Mouse (Mus musculus) kidney, postnatal 4 days (tissue): ENCODE measurements around the gene Col4a1.

Experiments
- DNase-seq, 2 experiments: peaks; one replicate each; pipeline ENCODE4 v3.0.0; 2021; ENCODE audit warnings: mixed read lengths in 2 of 2

Gene Col4a1

GRCm38 (mm10) chr8:11298531-11299316, 13.9 kb downstream of the Col4a1 start:
- DNase-seq: peak; percentile 62 to 74

- DNase-seq: peak in 1 of 2 experiments; percentile 67
These were observed 15.3 kb downstream of the Col4a1 start for GRCm38 (mm10) chr8:11297141-11297838.

GRCm38 (mm10) chr8:11296282-11296943, 16.2 kb downstream of the Col4a1 start:
- peak in 1 of 2 experiments; percentile 69 for DNase-seq

GRCm38 (mm10) chr8:11292611-11293010, 20.0 kb downstream of the Col4a1 start:
- DNase-seq: no peak

GRCm38 (mm10) chr8:11290533-11290932, 22.1 kb downstream of the Col4a1 start:
- DNase-seq: no peak

- no peak for DNase-seq
These were observed 24.3 kb downstream of the Col4a1 start for GRCm38 (mm10) chr8:11288286-11288685.

GRCm38 (mm10) chr8:11287139-11287538, 25.5 kb downstream of the Col4a1 start:
- no peak for DNase-seq

- no peak for DNase-seq
These were observed 27.2 kb downstream of the Col4a1 start for GRCm38 (mm10) chr8:11285437-11285836.

- peak; percentile 58 to 72 for DNase-seq
These were observed 29.4 kb downstream of the Col4a1 start for GRCm38 (mm10) chr8:11283217-11283616.

GRCm38 (mm10) chr8:11282696-11283095, 29.9 kb downstream of the Col4a1 start:
- DNase-seq: no peak

- peak; percentile 48 to 65 for DNase-seq
These were observed 30.5 kb downstream of the Col4a1 start for GRCm38 (mm10) chr8:11282139-11282538.

- no peak for DNase-seq
These were observed 31.8 kb downstream of the Col4a1 start for GRCm38 (mm10) chr8:11280721-11281268.

GRCm38 (mm10) chr8:11279296-11279826, 33.3 kb downstream of the Col4a1 start:
- peak; percentile 62 to 79 for DNase-seq

- peak; percentile 65 to 75 for DNase-seq
These were observed 34.5 kb downstream of the Col4a1 start for GRCm38 (mm10) chr8:11278101-11278611.

GRCm38 (mm10) chr8:11277602-11278051, 35.0 kb downstream of the Col4a1 start:
- DNase-seq: no peak

GRCm38 (mm10) chr8:11276286-11276685, 36.3 kb downstream of the Col4a1 start:
- DNase-seq: no peak

GRCm38 (mm10) chr8:11274415-11274814, 38.2 kb downstream of the Col4a1 start:
- no peak for DNase-seq

GRCm38 (mm10) chr8:11273506-11274158, 39.0 kb downstream of the Col4a1 start:
- no peak for DNase-seq

- DNase-seq: no peak
These were observed 40.4 kb downstream of the Col4a1 start for GRCm38 (mm10) chr8:11272205-11272604.

GRCm38 (mm10) chr8:11270826-11271225, 41.8 kb downstream of the Col4a1 start:
- DNase-seq: peak in 1 of 2 experiments; percentile 61

- no peak for DNase-seq
These were observed 43.9 kb downstream of the Col4a1 start for GRCm38 (mm10) chr8:11268753-11269152.

GRCm38 (mm10) chr8:11266471-11266870, 46.2 kb downstream of the Col4a1 start:
- DNase-seq: no peak
